Mouse (Mus musculus) mesoderm, embryonic 11.5 days (tissue): ENCODE measurements around the gene Myo18b.

ENCODE experiments used
- DNase-seq: peaks from one replicate; pipeline ENCODE4 v3.0.0-alpha.2; 2012; ENCODE audit warnings: low read depth, low spot score

Gene Myo18b

GRCm38 (mm10) chr5:112895674-112896654, at the start of gene Myo18b:
Myo18b (minus strand) TSS chr5:112896362.
- DNase-seq: no peak

GRCm38 (mm10) chr5:112945925-112946324, 49.8 kb upstream of the Myo18b start:
- DNase-seq: no peak

GRCm38 (mm10) chr5:112942244-112942643, 46.1 kb upstream of the Myo18b start:
- DNase-seq: no peak

- DNase-seq: no peak
These were observed 44.8 kb upstream of the Myo18b start for GRCm38 (mm10) chr5:112941001-112941400.

- no peak for DNase-seq
These were observed 40.5 kb upstream of the Myo18b start for GRCm38 (mm10) chr5:112936632-112937031.

- no peak for DNase-seq
These were observed 39.3 kb upstream of the Myo18b start for GRCm38 (mm10) chr5:112935436-112935835.

GRCm38 (mm10) chr5:112932878-112933567, 36.9 kb upstream of the Myo18b start:
- no peak for DNase-seq

- no peak for DNase-seq
These were observed 35.7 kb upstream of the Myo18b start for GRCm38 (mm10) chr5:112931901-112932300.

GRCm38 (mm10) chr5:112928201-112928881, 32.2 kb upstream of the Myo18b start:
- no peak for DNase-seq

GRCm38 (mm10) chr5:112925422-112925821, 29.3 kb upstream of the Myo18b start:
- DNase-seq: no peak

GRCm38 (mm10) chr5:112924806-112925205, 28.6 kb upstream of the Myo18b start:
- no peak for DNase-seq

- no peak for DNase-seq
These were observed 27.7 kb upstream of the Myo18b start for GRCm38 (mm10) chr5:112923841-112924240.

- no peak for DNase-seq
These were observed 25.8 kb upstream of the Myo18b start for GRCm38 (mm10) chr5:112921914-112922313.

- no peak for DNase-seq
These were observed 14.2 kb upstream of the Myo18b start for GRCm38 (mm10) chr5:112910381-112910780.

GRCm38 (mm10) chr5:112908169-112908614, 12.0 kb upstream of the Myo18b start:
- DNase-seq: no peak

- DNase-seq: no peak
These were observed 11.3 kb upstream of the Myo18b start for GRCm38 (mm10) chr5:112907504-112907903.

GRCm38 (mm10) chr5:112893462-112894060, 2.6 kb downstream of the Myo18b start:
- no peak for DNase-seq

GRCm38 (mm10) chr5:112892411-112892810, 3.8 kb downstream of the Myo18b start:
- DNase-seq: no peak

- DNase-seq: no peak
These were observed 7.5 kb downstream of the Myo18b start for GRCm38 (mm10) chr5:112888651-112889050.

GRCm38 (mm10) chr5:112886687-112887491, 9.3 kb downstream of the Myo18b start:
- no peak for DNase-seq
